Mouse (Mus musculus) left cerebral cortex, postnatal 10 days (tissue): ENCODE data around the gene Cdh23. TPM values are rescaled to one million over a fixed set of nuclear protein-coding genes. Genes with fewer than 3 reads are reported as not detected.

Source experiments
- DNase-seq, 2 experiments: peaks; one replicate each; pipeline ENCODE4 v3.0.0; 2021 to 2022; ENCODE audit warnings: low spot score in 2 of 2, mixed read lengths in 1 of 2; ENCODE audit errors: extremely low spot score in 1 of 2
- intact Hi-C: fragments of 180-260 bp; cut with DNase I; formaldehyde crosslinking; loops from one replicate; pipeline ENCODE4 v1.15.1; 2025
- total RNA-seq, 2 experiments: library from RNA; stranded (reverse); gene quantifications; 2 replicates each; pipeline ENCODE4 v1.2.3; 2021

Gene Cdh23
- total RNA-seq, 2 experiments from 2014 or later, result 2.1 TPM

GRCm38 (mm10) chr10:60536098-60536811 is 160.0 kb downstream of the Cdh23 start:
- intact Hi-C loops, result no loop called here
- peak in 1 of 2 experiments; percentile 41 for DNase-seq

- intact Hi-C loops, result loop anchor here (5.0 kb wide), 2 partner anchors 155 to 225 kb away; no protein-coding TSS in a partner anchor
- no peak for DNase-seq
Measured at GRCm38 (mm10) chr10:60532502-60532901, 163.8 kb downstream of the Cdh23 start.

- DNase-seq, result peak; percentile 18 to 41
- intact Hi-C loops, result loop anchor here (1.0 to 5.0 kb wide), 3 partner anchors 156 to 226 kb away; no protein-coding TSS in a partner anchor
Measured at GRCm38 (mm10) chr10:60531349-60531748, 164.9 kb downstream of the Cdh23 start.

- intact Hi-C loops, result loop anchor here (1.0 to 5.0 kb wide), 3 partner anchors 157 to 227 kb away; no protein-coding TSS in a partner anchor
- no peak for DNase-seq
Measured at GRCm38 (mm10) chr10:60530633-60531032, 165.7 kb downstream of the Cdh23 start.

- DNase-seq, result no peak
- intact Hi-C loops, result no loop called here
Measured at GRCm38 (mm10) chr10:60527949-60528348, 168.3 kb downstream of the Cdh23 start.

GRCm38 (mm10) chr10:60525081-60525480 is 171.2 kb downstream of the Cdh23 start:
- intact Hi-C loops, result no loop called here
- DNase-seq, result no peak

GRCm38 (mm10) chr10:60516286-60516685 is 180.0 kb downstream of the Cdh23 start:
- intact Hi-C loops, result no loop called here
- no peak for DNase-seq

GRCm38 (mm10) chr10:60498538-60498937 is 197.8 kb downstream of the Cdh23 start:
- DNase-seq, result no peak
- intact Hi-C loops, result no loop called here

- intact Hi-C loops, result no loop called here
- no peak for DNase-seq
Measured at GRCm38 (mm10) chr10:60495070-60495469, 201.2 kb downstream of the Cdh23 start.

- no peak for DNase-seq
- intact Hi-C loops, result no loop called here
Measured at GRCm38 (mm10) chr10:60491538-60491937, 204.8 kb downstream of the Cdh23 start.

GRCm38 (mm10) chr10:60481381-60481780 is 214.9 kb downstream of the Cdh23 start:
- intact Hi-C loops, result no loop called here

GRCm38 (mm10) chr10:60474549-60474948 is 221.7 kb downstream of the Cdh23 start:
- intact Hi-C loops, result no loop called here

More at GRCm38 (mm10) chr10:60481381-60481780, 214.9 kb downstream of the Cdh23 start:
- no peak for DNase-seq

GRCm38 (mm10) chr10:60473782-60474322 is 222.4 kb downstream of the Cdh23 start:
- intact Hi-C loops, result no loop called here
- DNase-seq, result no peak

More at GRCm38 (mm10) chr10:60474549-60474948, 221.7 kb downstream of the Cdh23 start:
- DNase-seq, result no peak

GRCm38 (mm10) chr10:60467752-60468151 is 228.5 kb downstream of the Cdh23 start:
- intact Hi-C loops, result no loop called here

GRCm38 (mm10) chr10:60463953-60464647 is 232.2 kb downstream of the Cdh23 start:
- no peak for DNase-seq
- intact Hi-C loops, result no loop called here

More at GRCm38 (mm10) chr10:60467752-60468151, 228.5 kb downstream of the Cdh23 start:
- DNase-seq, result no peak

- DNase-seq, result no peak
- intact Hi-C loops, result no loop called here
Measured at GRCm38 (mm10) chr10:60456662-60457397, 239.5 kb downstream of the Cdh23 start.

- intact Hi-C loops, result no loop called here
- no peak for DNase-seq
Measured at GRCm38 (mm10) chr10:60455193-60455592, 241.1 kb downstream of the Cdh23 start.

- intact Hi-C loops, result no loop called here
Measured at GRCm38 (mm10) chr10:60447186-60447585, 249.1 kb downstream of the Cdh23 start.

GRCm38 (mm10) chr10:60445031-60445593 is 251.2 kb downstream of the Cdh23 start:
- intact Hi-C loops, result no loop called here
- DNase-seq, result peak; percentile 4 to 68

More at GRCm38 (mm10) chr10:60447186-60447585, 249.1 kb downstream of the Cdh23 start:
- no peak for DNase-seq
